Mouse (Mus musculus) megakaryocyte-erythroid progenitor cell, adult 5 weeks (primary cell): ENCODE measurements around the gene Dnajb4. TPM values are rescaled to one million over a fixed set of nuclear protein-coding genes. Genes with fewer than 3 reads are reported as not detected.

Source experiments
- polyA plus RNA-seq: library from polyadenylated mRNA; stranded (reverse); fragments of >175 nt; gene quantifications from 2 replicates; pipeline ENCODE4 v1.2.3, GENCODE M21; 2012

Dnajb4 gene
- polyA plus RNA-seq, result 3.7 and 4.1 TPM in 2 replicates

GRCm38 (mm10) chr3:152209967-152210634, at the start of gene Dnajb4, which contains the start of gene Fubp1:
Dnajb4 (minus strand) TSS chr3:152210302.
Fubp1 (plus strand) TSS chr3:152210422.

GRCm38 (mm10) chr3:152166099-152166423, 44.0 kb downstream of the Dnajb4 start, which contains the start of gene Gipc2:
Gipc2 (minus strand) TSS chr3:152166230.

Other genes starting within 250 kb of the Dnajb4 start
- not detected in 2 replicates for gene Gipc2, start 44.1 kb downstream of the Dnajb4 start, polyA plus RNA-seq
- gene Fubp1, start 120 bp upstream of the Dnajb4 start, polyA plus RNA-seq, result 323 and 332 TPM in 2 replicates
- 0.06 and 0.08 TPM in 2 replicates for gene Nexn, start 56.0 kb upstream of the Dnajb4 start, polyA plus RNA-seq
- 13.9 and 21.4 TPM in 2 replicates for gene Miga1, start 130.1 kb upstream of the Dnajb4 start, polyA plus RNA-seq
- gene Usp33, start 136.2 kb upstream of the Dnajb4 start, polyA plus RNA-seq, result 20.5 and 21.3 TPM in 2 replicates
- 19.2 and 19.3 TPM in 2 replicates for gene Zzz3, start 185.2 kb upstream of the Dnajb4 start, polyA plus RNA-seq